Mouse (Mus musculus) adrenal gland, adult 18-20 months (tissue): Measurements from ENCODE around the gene Aar2. TPM values are rescaled to one million over a fixed set of nuclear protein-coding genes. Genes with fewer than 3 reads are reported as not detected.

Source experiments
- DNase-seq, 2 experiments: peaks; one replicate each; pipeline ENCODE4 v3.0.0; 2021 to 2022; ENCODE audit warnings: low spot score in 2 of 2
- total RNA-seq, 2 experiments: library from RNA; stranded (reverse); gene quantifications; 1 replicate in 1 of 2; 2 replicates in 1 of 2; pipeline ENCODE4 v1.2.3; 2021

Aar2 gene
- total RNA-seq, 2 experiments from 2014 or later, result 34.8 to 34.9 TPM

DNA sequence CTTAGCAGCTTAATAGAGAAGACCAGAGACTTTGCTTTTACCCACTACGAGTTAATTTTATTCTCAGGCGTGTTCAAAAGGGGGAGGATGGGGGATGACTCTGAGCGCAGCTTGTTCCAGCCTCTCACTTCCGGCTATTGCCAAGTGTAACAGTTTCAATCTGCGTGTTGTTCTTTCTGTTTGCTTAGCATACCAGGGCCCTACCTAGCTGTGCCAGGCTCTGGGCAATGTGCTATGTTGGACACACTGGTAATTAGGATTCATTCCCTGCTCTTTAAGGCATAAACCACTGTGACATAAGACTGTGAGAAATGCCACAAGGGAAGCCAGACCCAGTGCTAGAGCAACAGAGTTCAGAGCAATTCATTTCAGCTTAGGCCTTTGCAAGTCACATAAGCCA, 16.2 kb downstream of the Aar2 start:
- DNase-seq, result no peak

DNA sequence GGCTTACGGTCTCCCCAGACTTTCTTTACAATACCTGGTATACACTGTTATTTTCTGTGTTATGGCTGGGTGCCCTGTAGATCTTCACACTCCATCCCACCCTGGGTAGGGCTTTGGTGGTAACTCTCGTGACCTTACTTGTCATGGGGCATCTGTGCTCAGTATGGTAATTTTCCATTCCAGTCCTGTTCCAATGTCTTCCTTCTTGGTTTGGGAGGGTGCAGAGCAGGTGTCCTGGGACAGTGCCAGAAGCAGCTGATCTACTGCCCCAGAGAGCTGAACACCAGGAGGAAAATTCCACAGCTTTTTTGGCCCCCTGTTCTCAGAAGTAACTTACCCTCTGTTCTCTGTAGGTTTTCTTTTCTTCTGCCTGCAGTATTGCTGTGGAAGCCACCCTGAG, 19.1 kb downstream of the Aar2 start:
- DNase-seq, result no peak

DNA sequence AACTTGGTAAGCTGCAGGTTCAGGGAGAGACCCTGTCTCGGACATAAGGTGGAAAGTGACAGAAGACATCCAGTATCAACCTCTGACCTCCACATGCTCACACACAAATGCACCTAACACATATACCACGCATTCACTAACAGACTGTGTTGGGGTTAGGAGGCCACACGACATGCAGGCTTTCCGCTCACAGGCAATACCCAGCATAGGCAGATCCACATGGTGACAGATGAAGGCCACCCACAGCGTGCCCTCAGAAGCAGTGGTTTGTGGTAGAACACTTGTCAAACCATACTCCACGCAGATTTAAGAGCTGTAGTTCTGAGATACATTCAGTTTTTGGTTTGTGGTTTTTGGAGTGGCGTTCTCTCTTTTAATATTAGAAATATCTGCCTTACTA, 21.3 kb downstream of the Aar2 start:
- no peak for DNase-seq

DNA sequence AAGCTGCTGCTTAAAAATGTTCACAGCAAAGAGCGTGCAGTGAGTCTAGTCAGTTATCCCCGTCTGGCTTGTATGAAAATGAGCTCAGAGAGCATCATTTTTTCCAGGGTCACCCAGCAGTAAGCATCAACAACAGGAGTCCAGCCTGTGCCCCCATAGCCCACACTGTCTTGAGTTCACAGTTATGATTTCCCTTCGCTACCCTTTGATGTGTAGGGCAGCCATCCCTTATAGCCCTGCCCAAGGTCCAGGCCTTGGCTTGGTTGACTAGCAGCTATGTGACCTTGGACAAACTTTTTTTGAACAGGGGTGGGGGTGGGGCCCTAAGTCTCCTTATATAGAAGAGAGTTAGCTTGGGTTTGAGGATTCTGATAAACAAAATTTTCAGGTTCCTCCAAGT, 21.9 kb downstream of the Aar2 start:
- DNase-seq, result no peak

DNA sequence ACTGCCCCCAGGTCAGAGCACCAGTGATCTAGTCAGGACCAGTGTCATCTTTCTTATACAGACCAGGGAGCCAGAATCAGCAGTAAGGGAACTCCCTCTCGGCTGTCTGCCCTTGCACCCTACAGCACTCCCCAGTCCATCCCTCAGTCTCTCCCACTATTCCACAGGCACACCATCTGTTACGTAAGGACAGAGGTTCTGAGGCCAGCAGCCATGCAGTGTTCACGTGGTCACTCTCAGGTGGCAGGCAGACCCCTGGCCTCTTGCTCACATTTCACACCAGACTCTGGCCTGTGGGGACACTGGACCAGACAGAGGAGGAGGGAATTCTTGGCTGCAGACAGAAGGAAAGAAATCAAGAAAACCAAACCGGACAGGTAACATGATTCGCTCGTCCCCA, 24.1 kb downstream of the Aar2 start:
- DNase-seq, result no peak

DNA sequence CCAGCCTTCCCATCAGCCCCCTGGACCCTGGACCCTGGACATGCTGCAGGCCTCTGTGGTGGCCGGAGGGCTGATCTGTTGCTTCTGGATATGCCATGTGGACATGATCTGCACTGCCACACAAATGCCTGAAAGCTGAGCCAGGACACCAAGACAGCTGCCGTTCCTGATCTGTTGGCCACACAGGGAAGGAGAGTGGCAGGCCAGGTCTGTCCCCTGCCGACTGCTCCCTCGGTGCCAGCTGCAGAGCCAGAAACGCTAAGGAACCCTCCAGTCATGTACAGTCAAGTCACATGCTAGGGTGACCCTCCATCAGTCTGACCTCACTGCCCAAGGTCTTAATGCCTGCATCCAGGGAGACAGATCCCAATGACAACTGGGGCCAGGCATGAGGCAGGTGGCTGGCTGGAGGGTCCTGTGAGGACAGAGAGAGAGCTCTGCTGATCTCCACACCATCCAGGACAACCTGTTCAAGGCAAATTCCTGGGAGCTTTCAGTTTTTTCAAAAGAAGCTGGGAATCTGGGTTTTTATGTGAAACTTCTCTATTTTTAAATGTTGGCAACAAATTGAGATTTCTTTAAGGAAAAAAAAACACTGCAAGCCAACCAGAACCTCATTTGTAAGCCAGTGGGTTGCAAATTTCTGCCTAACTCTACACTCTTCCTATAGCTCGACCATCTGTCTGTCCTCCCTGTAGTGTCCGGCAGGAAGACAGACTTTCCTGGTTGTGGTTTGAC, 29.6 kb downstream of the Aar2 start:
- DNase-seq, result no peak

DNA sequence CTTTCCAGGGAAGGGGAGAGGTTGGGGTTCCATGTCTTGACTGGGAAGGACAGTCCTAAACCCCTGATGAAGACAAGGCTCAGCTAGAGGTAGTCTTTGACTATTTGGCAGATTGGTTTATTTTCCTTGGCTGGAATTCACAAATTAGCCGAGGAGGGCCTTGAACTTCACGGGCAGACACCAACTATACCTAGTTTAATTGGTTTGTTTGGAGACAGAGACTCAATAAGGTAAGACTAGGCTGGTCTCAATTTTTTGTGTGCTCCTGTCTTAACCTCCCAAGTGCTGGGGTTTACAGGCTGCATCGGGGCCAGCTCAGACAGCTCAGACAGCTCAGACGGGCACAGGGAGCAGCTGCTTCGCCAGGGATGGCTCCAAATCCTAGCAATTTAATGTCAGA, 33.1 kb downstream of the Aar2 start:
- peak in 1 of 2 experiments; percentile 9 for DNase-seq

DNA sequence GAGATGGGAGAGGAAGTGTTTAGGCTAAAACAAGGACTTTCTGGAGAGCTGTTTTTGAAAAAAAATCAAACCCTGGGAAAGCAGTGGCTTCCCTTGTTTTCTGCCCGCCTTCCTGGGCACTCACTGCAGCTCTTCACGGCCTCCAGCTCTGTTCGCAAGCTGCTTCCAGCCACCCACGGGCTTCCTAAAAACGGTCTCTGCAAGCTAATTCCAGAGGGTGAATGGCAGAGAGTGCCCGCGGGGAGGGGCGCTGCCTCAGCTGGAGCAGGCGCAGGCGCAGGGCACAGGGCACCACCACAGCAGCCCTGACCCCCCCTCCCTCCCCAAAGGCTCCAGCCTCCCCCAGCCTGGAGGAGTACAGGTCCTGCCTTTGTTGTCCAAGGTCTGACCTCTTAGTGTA, 33.9 kb downstream of the Aar2 start:
- DNase-seq, result peak in 1 of 2 experiments; percentile 13

DNA sequence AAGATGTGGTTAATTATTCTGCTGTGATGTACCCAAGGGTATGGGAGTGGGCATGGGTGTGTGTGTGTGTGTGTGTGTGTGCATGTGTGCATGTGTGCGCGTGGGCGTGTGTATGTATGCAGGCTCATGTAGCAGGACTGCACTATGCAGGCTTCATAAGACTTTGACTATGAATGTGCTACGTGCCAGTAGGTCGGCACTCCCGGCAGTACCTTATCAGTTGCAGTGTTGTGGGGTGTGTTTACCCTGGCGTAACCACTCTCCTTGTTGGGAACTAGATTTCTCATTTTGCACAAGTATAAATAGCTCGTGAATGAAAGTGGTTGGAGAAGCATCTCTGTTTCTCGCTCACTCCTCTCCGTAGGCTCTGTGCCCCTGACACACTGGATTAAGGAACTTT, 35.5 kb downstream of the Aar2 start:
- DNase-seq, result no peak

DNA sequence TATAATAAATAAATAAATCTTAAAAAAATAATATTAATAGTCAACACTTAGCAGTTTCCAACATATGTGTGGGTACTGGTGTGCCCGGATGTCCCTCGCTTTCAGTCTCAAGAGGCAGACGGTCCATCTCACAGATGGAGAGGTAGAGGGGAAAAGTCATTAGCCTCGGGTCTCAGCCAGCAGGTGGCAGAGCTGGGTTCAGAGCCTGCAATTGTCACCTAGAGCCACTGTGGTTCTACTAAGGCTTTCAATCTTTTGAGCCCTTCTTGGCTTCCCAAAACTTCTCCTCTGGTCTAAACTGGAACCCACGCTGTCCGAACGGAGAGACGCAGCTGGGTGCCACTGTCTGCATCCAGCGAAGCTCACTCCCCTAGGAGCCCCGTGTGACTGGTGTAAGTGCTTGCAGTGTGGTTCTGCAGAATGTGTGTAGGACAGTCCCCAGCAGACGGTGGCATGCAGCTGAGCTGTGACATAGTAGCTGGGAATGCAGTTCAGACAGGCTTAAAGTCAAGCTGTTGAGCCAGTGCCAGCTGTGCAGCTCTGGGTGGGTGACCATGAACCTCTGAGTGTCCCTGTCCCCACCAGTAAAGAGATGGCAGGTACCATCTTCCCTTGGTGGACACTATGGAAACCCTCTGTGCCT, 36.9 kb downstream of the Aar2 start:
- DNase-seq, result no peak

DNA sequence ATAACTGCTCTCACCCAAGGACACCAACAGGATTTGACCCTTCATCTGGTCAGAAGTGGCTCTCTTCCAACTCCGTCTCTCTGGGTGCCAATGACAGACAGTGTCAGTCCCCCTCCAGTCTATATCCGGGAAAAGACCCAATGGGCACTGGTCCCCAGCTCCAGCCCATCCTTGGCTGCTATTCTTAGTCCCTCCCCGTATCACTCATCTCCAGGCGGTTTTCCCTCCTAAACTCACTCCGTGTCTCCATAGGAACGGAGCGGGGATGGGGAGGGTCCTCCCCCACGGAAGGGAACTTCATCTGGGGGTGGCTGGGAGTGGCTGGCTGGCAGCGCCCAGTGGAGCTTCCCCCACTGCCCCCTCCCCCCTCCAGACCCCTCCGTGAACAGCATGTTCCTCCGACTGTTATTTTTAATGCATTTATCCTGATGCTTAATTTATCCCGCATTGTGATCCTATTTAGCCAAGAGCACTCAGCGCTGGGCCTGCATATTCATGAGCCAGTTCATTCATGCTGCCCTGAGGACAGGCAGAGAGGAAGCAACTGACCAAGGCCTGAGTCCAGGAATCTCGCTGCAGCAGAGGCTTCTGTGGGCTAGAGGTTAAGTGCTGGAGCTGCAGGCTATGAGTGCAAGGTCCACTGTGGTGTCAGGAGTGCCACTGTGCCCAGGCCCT, 37.5 kb downstream of the Aar2 start:
- no peak for DNase-seq

DNA sequence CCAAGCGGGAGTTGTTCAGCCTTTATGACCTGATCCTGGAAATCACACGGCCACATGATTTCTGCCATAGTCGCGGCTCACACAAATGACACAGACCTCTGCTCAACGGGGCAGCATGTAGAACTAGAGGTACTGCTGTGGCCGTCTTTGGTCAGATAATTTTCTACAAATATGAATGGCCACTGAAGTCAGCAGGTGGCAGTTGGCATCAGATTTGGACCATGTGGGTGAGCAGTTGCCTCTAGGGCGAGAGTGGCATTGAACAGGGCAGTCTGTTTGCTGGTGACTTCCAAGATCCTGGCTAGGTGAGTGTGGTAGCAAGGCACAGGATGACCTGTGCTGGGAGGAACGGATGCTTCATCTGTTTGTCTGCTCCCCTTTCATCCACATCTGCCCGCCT, 42.1 kb downstream of the Aar2 start:
- DNase-seq, result no peak

DNA sequence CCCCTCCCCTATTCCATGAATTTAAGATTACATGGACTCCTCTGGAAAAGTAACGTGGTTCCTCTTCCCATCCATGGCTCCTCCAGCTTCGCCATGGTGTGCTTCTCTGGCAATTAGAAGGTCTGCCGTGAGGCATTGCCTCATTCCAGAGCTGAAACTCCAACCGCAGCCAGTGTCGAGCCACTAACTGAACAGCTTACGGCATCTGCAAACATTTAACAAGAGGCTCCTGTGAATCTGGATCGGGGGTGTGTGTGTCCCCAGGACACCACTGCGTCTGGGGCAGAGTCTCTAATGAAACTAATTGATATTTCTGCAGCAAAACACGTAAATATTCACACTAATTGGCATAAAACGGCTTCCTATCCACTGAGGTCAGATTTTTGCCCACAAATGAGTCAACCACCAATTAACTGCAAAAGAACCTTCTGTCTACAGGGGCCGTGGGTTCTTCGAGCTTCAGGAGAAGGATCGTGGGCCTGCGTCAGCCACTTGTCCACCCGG, 47.7 kb downstream of the Aar2 start:
- no peak for DNase-seq

DNA sequence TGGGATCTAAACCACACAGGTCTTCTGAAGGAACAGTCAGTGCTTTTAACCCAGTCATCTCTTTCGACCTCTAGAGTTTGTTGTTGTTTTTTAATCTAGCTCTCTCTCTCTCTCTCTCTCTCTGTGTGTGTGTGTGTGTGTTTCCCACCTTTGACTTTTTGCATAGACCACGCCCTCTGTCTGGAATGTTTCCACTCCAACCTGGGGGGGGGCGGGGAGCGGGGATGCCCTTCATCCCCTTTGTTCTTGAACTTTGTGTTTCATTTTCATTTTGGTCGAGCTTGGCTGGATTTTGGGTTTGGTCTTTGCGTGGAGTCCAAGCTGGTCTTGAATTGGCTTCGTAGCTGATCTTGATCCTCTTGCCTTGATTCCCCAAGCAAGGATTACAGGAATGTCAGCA, 55.2 kb downstream of the Aar2 start:
- no peak for DNase-seq

DNA sequence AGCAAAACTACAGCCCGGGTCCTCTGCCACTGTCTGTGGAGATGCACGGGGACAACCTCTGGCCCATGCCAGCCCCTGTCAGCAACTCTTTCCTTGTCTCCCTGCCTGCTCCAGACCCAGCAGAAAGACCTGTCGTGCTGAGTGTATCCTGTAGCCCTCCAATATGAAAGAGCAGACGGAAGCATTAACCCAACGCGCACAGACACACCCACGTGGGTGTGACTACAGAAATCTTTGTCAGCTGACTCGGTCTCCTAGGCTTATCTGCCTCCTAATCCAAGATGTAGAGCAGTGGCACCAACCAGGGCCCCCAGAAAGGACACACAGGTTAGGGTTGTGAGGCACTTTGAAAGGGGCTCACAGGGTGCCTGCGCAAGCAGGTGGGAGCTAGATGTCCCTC, 56.3 kb downstream of the Aar2 start:
- no peak for DNase-seq

DNA sequence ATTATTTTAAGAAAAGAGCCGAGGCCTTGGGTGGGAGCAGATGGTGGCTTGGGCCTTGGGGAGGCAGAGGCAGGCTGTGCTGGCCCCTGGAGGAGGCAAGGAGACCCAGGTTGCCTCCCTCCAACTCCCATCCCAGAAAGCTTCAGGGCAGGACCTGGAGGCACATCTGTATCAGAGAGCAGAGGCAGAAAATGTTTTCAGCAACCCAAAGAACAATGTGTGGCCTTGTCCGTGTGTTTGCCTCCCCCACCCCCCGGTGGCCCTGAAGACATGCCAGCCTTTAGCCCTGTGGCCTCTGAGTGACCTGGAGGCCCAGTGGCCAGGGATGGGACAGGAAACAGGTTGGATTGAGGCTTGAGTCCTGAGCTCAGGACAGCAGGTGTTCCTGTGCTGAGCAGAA, 57.8 kb downstream of the Aar2 start:
- DNase-seq, result no peak

DNA sequence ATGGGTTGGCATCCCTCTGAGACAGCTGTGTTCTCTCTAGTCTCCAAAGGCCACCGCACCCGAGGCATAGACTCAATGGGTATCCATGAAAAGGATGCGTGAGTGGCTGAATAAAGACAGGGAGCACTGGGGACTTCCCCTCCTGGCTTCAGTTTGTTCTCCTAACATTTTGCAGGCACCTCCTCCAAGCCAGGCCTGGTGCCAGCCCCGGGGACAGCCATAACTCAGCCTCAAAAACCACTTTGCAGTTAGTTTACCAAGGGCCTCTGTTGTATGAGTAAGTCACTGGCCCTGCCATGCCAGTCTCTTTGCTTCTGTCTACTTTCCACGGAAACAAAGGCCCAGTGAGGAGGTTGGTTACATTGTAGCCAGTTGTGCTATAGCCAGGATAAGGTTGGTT, 58.6 kb downstream of the Aar2 start:
- DNase-seq, result no peak

DNA sequence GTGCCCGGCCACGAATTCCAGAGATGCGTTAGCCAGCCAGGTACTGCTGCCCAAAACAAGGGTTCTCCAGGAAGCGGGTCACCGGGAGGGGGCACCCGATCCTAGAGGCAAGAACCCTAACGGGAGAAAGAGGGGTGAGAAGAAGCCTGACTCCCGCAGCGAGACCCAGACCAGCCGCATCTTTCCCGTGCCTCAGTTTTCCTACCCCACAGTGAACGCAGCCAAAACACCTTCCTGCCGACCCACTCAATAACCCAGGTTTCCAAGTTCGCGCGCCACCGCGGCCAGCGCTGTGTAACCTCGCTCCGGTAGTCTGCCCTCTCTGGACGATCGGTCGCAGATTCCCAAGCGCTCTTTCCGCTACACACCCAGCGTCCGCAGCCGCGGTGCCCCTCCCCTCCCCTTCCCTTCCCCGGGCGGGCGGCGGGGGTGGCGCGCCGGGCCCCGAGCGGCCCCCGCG, 65.7 kb downstream of the Aar2 start:
- peak; percentile 61 to 65 for DNase-seq

DNA sequence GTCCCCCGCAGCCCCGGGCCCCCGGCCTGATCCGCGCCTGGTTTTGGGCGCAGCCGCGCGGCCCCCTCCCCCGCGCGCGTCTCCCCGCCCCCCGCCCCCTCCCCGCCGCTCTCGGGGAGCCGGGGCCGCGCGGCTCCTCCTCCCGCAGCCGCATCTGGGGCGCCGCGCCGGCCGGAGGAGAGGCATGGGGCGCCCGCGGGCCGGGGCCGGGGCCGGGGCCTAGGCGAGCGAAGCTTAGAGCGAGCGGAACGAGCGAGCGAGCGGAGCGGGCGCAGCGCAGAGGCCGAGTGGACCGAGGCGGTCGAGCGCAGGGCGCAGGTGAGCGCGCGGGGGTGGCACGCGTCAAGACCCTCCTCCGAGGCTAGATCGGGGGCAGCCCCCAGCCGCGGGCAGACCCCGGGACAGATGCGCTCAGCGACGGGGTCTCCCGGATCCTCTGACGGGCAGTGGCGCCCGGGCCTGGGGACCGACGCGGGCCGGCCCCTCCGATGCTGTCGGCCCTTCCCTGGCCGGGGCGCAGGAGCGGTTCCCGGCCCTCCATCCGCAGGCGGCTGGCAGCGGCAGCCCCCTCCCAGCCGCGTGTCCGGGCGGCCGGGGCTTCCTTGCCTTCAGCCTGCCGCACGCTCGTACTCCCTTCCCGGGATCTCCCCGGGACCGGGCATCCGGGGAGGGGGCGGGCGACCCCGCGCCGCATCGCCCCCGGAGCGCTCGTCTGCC, 66.3 kb downstream of the Aar2 start, which contains the start of gene Dlgap4:
Gene Dlgap4 (plus strand): TSS at position 165 of the 717 bp plus-strand sequence.
- peak; percentile 31 to 47 for DNase-seq

DNA sequence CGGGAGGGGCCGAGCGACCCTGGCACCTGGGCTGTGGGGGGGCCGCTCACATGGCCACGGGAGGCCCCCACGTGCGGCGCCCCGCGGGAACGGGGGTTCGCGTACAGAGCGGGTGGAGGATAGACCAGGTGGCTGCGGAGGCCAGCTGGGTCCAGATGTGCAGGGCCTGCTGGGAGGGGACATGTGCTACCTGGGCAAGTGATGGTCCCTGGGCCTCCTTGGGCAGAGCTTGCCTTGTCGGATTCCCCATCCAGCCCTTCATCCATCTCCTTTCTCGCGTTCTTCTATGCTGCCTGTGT, 66.8 kb downstream of the Aar2 start:
- DNase-seq, result peak; percentile 29 to 33
